Mouse (Mus musculus): Measurements from ENCODE around the gene Aars. TPM values are rescaled to one million over a fixed set of nuclear protein-coding genes. Genes with fewer than 3 reads are reported as not detected.
"Not testable (repeated sequence)": the region's sequence is repeated elsewhere in the genome, so short reads cannot be mapped to it uniquely, and the experiment has no call there.

The Aars gene
- total and polyA plus RNA-seq, 2 experiments from 2014 or later, result 25.6 to 38.9 TPM

- Histone ChIP-seq H3K9me3 (replicated peaks; ENCODE audit: control insufficient read depth, low read length) (no peaks in the 10 kb centered on the region), H3K4me1 (ENCODE audit: control insufficient read depth, insufficient read depth) (peaks cover 10% of the 10 kb centered on the region; the same call in 1 of the 2 replicates), H3K27me3 (ENCODE audit: control insufficient read depth, insufficient read depth, low read length) (no peaks in the 10 kb centered on the region), H3K9ac (replicated peaks; ENCODE audit: low read depth, low read length) (peak overlapping the region; percentile 33), H3K4me2 (ENCODE audit: low read depth, low read length) (peak overlapping the region; percentile 71), H3K4me3 (ENCODE audit: low read depth, low read length) (peak overlapping the region; percentile 59), H3K27ac (ENCODE audit: low read depth) (no peak overlapping the region), H3K36me3 (replicated peaks; ENCODE audit: control insufficient read depth, insufficient read depth, low read length) (no peaks in the 10 kb centered on the region)
- ATAC-seq (ENCODE audit: insufficient read depth, low read depth), result no peak
- 3% methylated on average over 14 of the region's 14 CpGs for WGBS
- DNase-seq (ENCODE audit: low spot score), result no peak
- no peak for TF ChIP-seq CTCF (IDR thresholded peaks at IDR 0.05; ENCODE audit: low read depth)
- TF ChIP-seq EP300 (IDR thresholded peaks at IDR 0.05; ENCODE audit: low read depth), result no peak
Measured at GRCm38 (mm10) chr8:111061688-111062071, 28.7 kb downstream of the Aars start.

DNA sequence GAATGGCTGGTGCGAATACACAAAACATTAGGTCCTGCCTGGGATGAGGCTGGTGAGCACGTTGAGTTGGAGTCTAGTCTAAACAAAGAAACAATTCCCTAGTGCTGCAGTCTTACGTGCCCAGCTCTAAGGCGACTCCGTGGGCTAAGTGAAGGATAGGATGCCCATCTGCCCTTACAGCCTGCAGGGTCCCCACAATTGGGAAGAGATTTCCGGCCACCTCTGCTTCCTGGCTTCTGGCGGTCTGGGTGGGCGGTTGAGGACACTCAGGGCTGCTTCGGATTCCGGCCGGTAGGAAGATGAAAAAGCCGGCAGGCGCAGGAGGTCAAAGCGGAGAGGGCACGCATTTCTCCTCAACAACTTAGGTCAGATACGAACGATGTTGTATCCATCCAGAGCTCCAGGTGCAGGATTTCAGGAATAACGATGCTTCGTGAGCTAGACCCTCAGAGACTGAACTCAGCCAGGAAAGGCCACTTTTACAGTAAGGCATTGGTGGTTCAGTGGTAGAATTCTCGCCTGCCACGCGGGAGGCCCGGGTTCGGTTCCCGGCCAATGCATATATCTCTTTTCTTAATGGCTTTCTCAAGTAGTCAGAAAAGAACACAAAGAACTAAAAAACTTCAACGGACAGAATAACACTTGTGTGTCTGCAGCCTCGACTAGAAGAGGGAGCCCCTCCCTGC lies 29.3 kb downstream of the Aars start:
- Histone ChIP-seq H3K27me3 (ENCODE audit: control insufficient read depth, insufficient read depth, low read length) (no peaks in the 10 kb centered on the region), H3K9me3 (replicated peaks; ENCODE audit: control insufficient read depth, low read length) (no peaks in the 10 kb centered on the region), H3K4me1 (ENCODE audit: control insufficient read depth, insufficient read depth) (peaks cover 5% of the 10 kb centered on the region; the same call in 1 of the 2 replicates), H3K4me2 (ENCODE audit: low read depth, low read length) (peak overlapping the region; percentile 71), H3K27ac (ENCODE audit: low read depth) (no peak overlapping the region), H3K36me3 (replicated peaks; ENCODE audit: control insufficient read depth, insufficient read depth, low read length) (no peaks in the 10 kb centered on the region), H3K9ac (replicated peaks; ENCODE audit: low read depth, low read length) (peak overlapping the region; percentile 33), H3K4me3 (ENCODE audit: low read depth, low read length) (peak overlapping the region; percentile 59)
- ATAC-seq (ENCODE audit: insufficient read depth, low read depth) (peak; percentile 69), DNase-seq (ENCODE audit: low spot score) (peak; percentile 66)
- no peak for TF ChIP-seq EP300 (IDR thresholded peaks at IDR 0.05; ENCODE audit: low read depth)
- no peak for TF ChIP-seq CTCF (IDR thresholded peaks at IDR 0.05; ENCODE audit: low read depth)
- under 1% methylated on average over 27 of the region's 27 CpGs for WGBS

DNA sequence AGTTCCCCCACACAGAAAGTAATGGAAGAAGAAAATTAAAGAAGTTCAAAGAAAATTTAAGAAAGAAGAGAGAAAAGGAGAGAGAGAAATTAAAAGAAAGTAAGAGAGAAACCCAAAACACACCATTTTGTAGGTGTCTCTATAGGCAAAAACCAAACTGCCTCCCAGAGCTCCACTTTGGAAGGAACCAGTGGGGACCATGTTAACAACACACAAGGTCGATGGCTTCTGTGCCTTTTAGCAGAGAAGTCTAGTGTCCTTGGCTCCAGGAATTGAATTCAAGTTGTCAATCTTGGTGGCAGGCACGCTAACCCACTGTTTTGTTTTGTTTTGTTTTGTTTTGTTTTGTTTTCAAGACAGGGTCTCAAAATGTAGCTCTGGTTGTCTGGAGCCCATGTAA lies 29.9 kb downstream of the Aars start:
- WGBS, result 70% methylated on average over 2 of the region's 2 CpGs

DNA sequence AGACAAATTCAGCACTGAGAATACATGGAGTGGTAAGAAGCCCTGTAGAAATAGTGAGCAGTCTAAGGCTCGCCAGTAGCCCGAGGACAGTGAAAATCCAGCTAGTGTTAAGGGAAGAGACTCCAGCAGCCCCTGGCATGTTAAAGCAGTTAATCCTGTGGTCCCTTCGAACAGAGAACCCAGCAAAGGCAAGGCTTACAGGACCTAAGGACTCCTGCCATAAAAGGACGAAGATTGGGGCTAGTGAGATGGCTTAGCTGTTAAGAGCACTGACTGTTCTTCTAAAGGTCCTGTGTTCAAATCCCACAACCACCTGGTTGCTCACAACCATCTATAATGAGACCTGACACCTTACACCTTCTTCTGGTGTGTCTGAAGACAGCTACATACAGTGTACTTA lies 33.4 kb downstream of the Aars start:
- no peaks in the 10 kb centered on the region for H3K9me3 ChIP-seq (replicated peaks; ENCODE audit: control insufficient read depth, low read length)
- no peak for TF ChIP-seq CTCF (IDR thresholded peaks at IDR 0.05; ENCODE audit: low read depth)
- TF ChIP-seq EP300 (IDR thresholded peaks at IDR 0.05; ENCODE audit: low read depth), result no peak
- H3K27me3 ChIP-seq (ENCODE audit: control insufficient read depth, insufficient read depth, low read length), result no peaks in the 10 kb centered on the region

More for the DNA sequence above, 29.9 kb downstream of the Aars start:
- DNase-seq (ENCODE audit: low spot score), result no peak
- Histone ChIP-seq H3K9ac (replicated peaks; ENCODE audit: low read depth, low read length) (no peak overlapping the region), H3K36me3 (replicated peaks; ENCODE audit: control insufficient read depth, insufficient read depth, low read length) (no peaks in the 10 kb centered on the region), H3K27ac (ENCODE audit: low read depth) (no peak overlapping the region), H3K27me3 (ENCODE audit: control insufficient read depth, insufficient read depth, low read length) (no peaks in the 10 kb centered on the region), H3K4me1 (ENCODE audit: control insufficient read depth, insufficient read depth) (no peaks in the 10 kb centered on the region), H3K4me2 (ENCODE audit: low read depth, low read length) (peak overlapping the region; percentile 71; the same call in 1 of the 2 replicates), H3K9me3 (replicated peaks; ENCODE audit: control insufficient read depth, low read length) (no peaks in the 10 kb centered on the region), H3K4me3 (ENCODE audit: low read depth, low read length) (no peak overlapping the region)
- no peak for TF ChIP-seq EP300 (IDR thresholded peaks at IDR 0.05; ENCODE audit: low read depth)
- no peak for ATAC-seq (ENCODE audit: insufficient read depth, low read depth)

DNA sequence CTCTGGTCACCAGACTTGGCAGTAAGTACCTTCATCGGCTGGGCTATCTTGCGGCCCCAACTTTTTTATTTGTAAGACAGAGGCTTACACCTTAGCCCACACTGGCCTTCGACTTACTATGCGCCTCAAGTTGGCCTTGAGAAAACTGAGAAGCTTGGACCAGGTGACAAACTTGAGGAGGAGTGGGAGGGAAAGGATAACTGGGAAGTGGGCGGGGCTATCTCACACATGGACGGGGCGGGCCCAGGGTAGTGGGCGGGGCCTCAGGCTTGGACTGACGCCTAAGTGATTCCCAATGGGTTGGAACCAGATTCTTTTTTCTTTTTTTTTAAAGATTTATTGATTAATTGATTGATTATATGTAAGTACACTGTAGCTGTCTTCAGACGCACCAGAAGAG lies 34.5 kb downstream of the Aars start:
- Histone ChIP-seq H3K4me1 (ENCODE audit: control insufficient read depth, insufficient read depth) (no peaks in the 10 kb centered on the region), H3K9ac (replicated peaks; ENCODE audit: low read depth, low read length) (no peak overlapping the region), H3K9me3 (replicated peaks; ENCODE audit: control insufficient read depth, low read length) (no peaks in the 10 kb centered on the region), H3K4me3 (ENCODE audit: low read depth, low read length) (no peak overlapping the region), H3K27ac (ENCODE audit: low read depth) (no peak overlapping the region), H3K4me2 (ENCODE audit: low read depth, low read length) (no peak overlapping the region), H3K36me3 (replicated peaks; ENCODE audit: control insufficient read depth, insufficient read depth, low read length) (no peaks in the 10 kb centered on the region), H3K27me3 (ENCODE audit: control insufficient read depth, insufficient read depth, low read length) (no peaks in the 10 kb centered on the region)
- WGBS, result 29% methylated on average over 10 of the region's 10 CpGs
- ATAC-seq (ENCODE audit: insufficient read depth, low read depth) (no peak), DNase-seq (ENCODE audit: low spot score) (no peak)
- TF ChIP-seq EP300 (IDR thresholded peaks at IDR 0.05; ENCODE audit: low read depth) (no peak), CTCF (IDR thresholded peaks at IDR 0.05; ENCODE audit: low read depth) (no peak)

More for the DNA sequence above, 33.4 kb downstream of the Aars start:
- H3K4me3 ChIP-seq (ENCODE audit: low read depth, low read length), result no peak overlapping the region
- ATAC-seq (ENCODE audit: insufficient read depth, low read depth), result no peak
- no peak overlapping the region for H3K4me2 ChIP-seq (ENCODE audit: low read depth, low read length)
- H3K9ac ChIP-seq (replicated peaks; ENCODE audit: low read depth, low read length), result no peak overlapping the region
- H3K27ac ChIP-seq (ENCODE audit: low read depth), result no peak overlapping the region
- H3K4me1 ChIP-seq (ENCODE audit: control insufficient read depth, insufficient read depth), result no peaks in the 10 kb centered on the region
- 50% methylated on average over 4 of the region's 4 CpGs for WGBS
- no peak for DNase-seq (ENCODE audit: low spot score)
- no peaks in the 10 kb centered on the region for H3K36me3 ChIP-seq (replicated peaks; ENCODE audit: control insufficient read depth, insufficient read depth, low read length)

DNA sequence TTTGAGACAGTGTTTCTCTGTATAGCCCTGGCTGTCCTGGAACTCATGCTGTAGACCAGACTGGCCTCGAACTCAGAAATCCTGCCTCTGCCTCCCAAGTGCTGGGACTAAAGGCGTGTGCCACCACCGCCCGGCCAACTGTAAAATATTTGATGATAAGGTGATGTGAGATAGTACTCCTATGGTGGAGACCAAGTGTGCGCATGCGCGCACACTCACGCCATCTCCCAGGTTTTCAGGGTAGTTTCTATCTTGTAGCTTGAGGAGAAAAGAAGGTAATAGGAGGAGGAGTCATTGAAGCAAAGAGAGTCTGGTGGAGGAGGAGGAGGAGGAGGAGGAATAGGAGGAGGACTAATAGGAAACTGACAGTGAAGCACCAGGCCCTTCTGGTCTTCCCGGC lies 35.7 kb downstream of the Aars start:
- H3K4me2 ChIP-seq (ENCODE audit: low read depth, low read length); ATAC-seq (ENCODE audit: insufficient read depth, low read depth); H3K36me3 ChIP-seq (replicated peaks; ENCODE audit: control insufficient read depth, insufficient read depth, low read length); H3K4me1 ChIP-seq (ENCODE audit: control insufficient read depth, insufficient read depth); H3K27me3 ChIP-seq (ENCODE audit: control insufficient read depth, insufficient read depth, low read length); DNase-seq (ENCODE audit: low spot score); H3K4me3 ChIP-seq (ENCODE audit: low read depth, low read length); H3K9me3 ChIP-seq (replicated peaks; ENCODE audit: control insufficient read depth, low read length); H3K9ac ChIP-seq (replicated peaks; ENCODE audit: low read depth, low read length); H3K27ac ChIP-seq (ENCODE audit: low read depth): not testable (repeated sequence)
- WGBS, result 81% methylated on average over 9 of the region's 9 CpGs

Data from heart, postnatal 0 days (tissue).